Mouse (Mus musculus) kidney, embryonic 14.5 days (tissue): ENCODE results near the gene Rpp30. TPM values are rescaled to one million over a fixed set of nuclear protein-coding genes. Genes with fewer than 3 reads are reported as not detected.

ENCODE experiments used
- ATAC-seq: fragments of 200-750 bp; cut with Nextera tagmentation; 2 replicates; pipeline ENCODE4 v1.8.0; 2017; ENCODE audit warnings: moderate number of reproducible peaks, mild to moderate bottlenecking, moderate TSS enrichment, moderate library complexity; ENCODE audit not compliant: low FRiP score, low TSS enrichment
- H3K27ac ChIP-seq: fragments of 300-500 bp; sonication (generic); 2 replicates; pipeline ENCODE4 v1.5.1; 2014; ENCODE audit warnings: low read depth, mild to moderate bottlenecking, low read length, moderate library complexity, mixed read lengths
- H3K27me3 ChIP-seq: fragments of 300-500 bp; sonication (generic); 2 replicates; pipeline ENCODE4 v1.6.1; 2014; ENCODE audit warnings: mild to moderate bottlenecking, low read length; ENCODE audit not compliant: control insufficient read depth, insufficient read depth
- H3K36me3 ChIP-seq: fragments of 300-500 bp; sonication (generic); 2 replicates; pipeline ENCODE4 v1.6.1; 2014; ENCODE audit warnings: low read length, mixed read lengths; ENCODE audit not compliant: control insufficient read depth, insufficient read depth
- H3K4me1 ChIP-seq: fragments of 300-500 bp; sonication (generic); 2 replicates; pipeline ENCODE4 v1.6.1; 2014; ENCODE audit warnings: low read length, mixed read lengths; ENCODE audit not compliant: control insufficient read depth, insufficient read depth
- H3K4me2 ChIP-seq: fragments of 300-500 bp; sonication (generic); replicated peaks from 2 replicates; pipeline ENCODE4 v1.6.1; 2014; ENCODE audit warnings: low read depth, mild to moderate bottlenecking, low read length
- H3K4me3 ChIP-seq: fragments of 300-500 bp; sonication (generic); 2 replicates; pipeline ENCODE4 v1.5.1; 2014; ENCODE audit warnings: mild to moderate bottlenecking, low read length
- H3K9ac ChIP-seq: fragments of 300-500 bp; sonication (generic); 2 replicates; pipeline ENCODE4 v1.6.1; 2014; ENCODE audit warnings: low read depth, mild to moderate bottlenecking, low read length, moderate library complexity
- H3K9me3 ChIP-seq: fragments of 300-500 bp; sonication (generic); 2 replicates; pipeline ENCODE4 v1.6.1; 2016; ENCODE audit warnings: low read length; ENCODE audit not compliant: control insufficient read depth
- WGBS: fragments of 180-500 bp; shearing (Covaris S2); extraction: QIAGEN DNeasy Blood & Tissue Kit; methylation state at CpG from one replicate; pipeline ENCODE4 v1.1.7; 2014; 5-methylcytosine and 5-hydroxymethylcytosine counted together
- polyA plus RNA-seq: library from polyadenylated mRNA; unstranded; fragments of >200 nt; fragmentation: Nextera tagmentation; extraction: Ambion mirVana; gene quantifications from 2 replicates; pipeline ENCODE4 v1.2.1, GENCODE M21; 2014

Rpp30 gene
- polyA plus RNA-seq, 1 experiment from 2014 or later, result 89.3 TPM

DNA sequence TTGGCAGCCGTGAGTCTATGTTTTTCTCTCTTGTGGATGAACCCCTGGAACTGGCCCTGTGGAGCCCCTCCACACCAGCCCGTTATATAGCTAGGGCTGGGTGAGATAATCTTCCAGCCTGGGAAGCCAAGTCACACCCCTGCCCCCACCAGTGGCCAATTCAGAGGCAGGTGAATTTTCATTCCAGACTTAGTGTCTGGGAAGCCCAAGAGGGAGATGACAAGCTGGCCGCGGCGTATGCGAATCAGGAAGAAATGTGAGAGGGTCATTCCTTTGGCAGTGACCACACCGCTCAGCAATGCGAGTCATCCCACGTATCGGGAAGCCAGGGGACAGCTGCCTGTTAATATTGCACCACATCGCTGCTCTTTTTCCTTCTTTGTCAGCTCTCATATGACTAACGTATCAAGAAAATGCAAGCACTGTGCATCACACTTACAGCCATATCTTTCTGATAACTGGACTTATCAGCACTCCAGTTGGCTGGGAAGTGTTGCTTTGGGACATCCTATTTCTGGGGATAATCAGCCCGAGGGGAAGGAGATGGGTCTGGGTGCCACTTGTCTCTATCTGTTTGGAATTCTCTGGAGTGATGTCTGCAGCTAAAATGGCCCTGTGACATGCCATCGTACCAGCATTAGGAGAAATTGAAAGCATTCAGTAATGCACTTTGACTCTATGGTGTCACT is 36.4 kb downstream of the Rpp30 start, which contains the start of gene Ankrd1:
Gene Ankrd1, minus strand, starts transcription at position 317 of the 689 bp plus-strand sequence.
- Histone ChIP-seq H3K36me3 (no peaks in the 10 kb centered on the region), H3K4me1 (no peaks in the 10 kb centered on the region)
- no peak for ATAC-seq

GRCm38 (mm10) chr19:36124203-36124602 is 40.7 kb downstream of the Rpp30 start:
- no peak overlapping the region for H3K4me2 ChIP-seq
- no peak for ATAC-seq
- no peaks in the 10 kb centered on the region for H3K27me3 ChIP-seq
- 54% methylated on average over 1 of the region's 1 CpGs for WGBS
- peaks cover 9% of the 10 kb centered on the region for H3K9me3 ChIP-seq
- peaks cover 2% of the 10 kb centered on the region; the same call in 1 of the 2 replicates for H3K4me1 ChIP-seq
- H3K27ac ChIP-seq, result no peak overlapping the region
- H3K9ac ChIP-seq, result no peak overlapping the region
- H3K4me3 ChIP-seq, result no peak overlapping the region
- H3K36me3 ChIP-seq, result no peaks in the 10 kb centered on the region

More for the DNA sequence above, 36.4 kb downstream of the Rpp30 start, which contains the start of gene Ankrd1:
- Histone ChIP-seq H3K4me2 (no peak within 1 kb of the TSS), H3K27me3 (no peaks in the 10 kb centered on the region), H3K27ac (no peak within 1 kb of the TSS), H3K9me3 (peaks cover 9% of the 10 kb centered on the region), H3K4me3 (no peak within 1 kb of the TSS), H3K9ac (no peak within 1 kb of the TSS)
- WGBS, result 67% methylated on average over 14 of the region's 14 CpGs

DNA sequence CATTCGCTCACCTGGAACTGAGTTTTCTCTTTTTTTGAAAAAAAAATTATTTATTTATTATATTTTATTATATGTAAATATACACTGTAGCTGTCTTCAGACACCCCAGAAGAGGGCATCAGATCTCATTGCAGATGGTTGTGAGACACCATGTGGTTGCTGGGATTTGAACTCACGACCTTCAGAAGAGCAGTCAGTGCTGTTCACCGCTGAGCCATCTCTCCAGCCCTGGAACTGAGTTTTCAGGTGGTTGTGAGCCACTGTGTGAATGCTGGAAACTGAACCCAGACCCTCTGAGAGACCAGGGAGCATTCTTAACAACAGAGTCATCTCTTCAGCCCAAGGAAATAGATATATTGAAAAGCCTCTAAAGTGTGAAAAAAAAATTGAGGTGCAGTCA is 44.9 kb downstream of the Rpp30 start:
- Histone ChIP-seq H3K9ac (no peak overlapping the region), H3K9me3 (peaks cover 2% of the 10 kb centered on the region; the same call in 1 of the 2 replicates), H3K27ac (no peak overlapping the region), H3K4me1 (peaks cover 4% of the 10 kb centered on the region; the same call in 1 of the 2 replicates), H3K4me2 (no peak overlapping the region), H3K27me3 (no peaks in the 10 kb centered on the region), H3K4me3 (no peak overlapping the region), H3K36me3 (no peaks in the 10 kb centered on the region)
- no peak for ATAC-seq
- WGBS, result 95% methylated on average over 3 of the region's 3 CpGs

- ATAC-seq, result no peak
- Histone ChIP-seq H3K4me2 (no peak overlapping the region), H3K27me3 (no peaks in the 10 kb centered on the region), H3K9ac (no peak overlapping the region), H3K9me3 (no peaks in the 10 kb centered on the region), H3K4me1 (peaks cover 4% of the 10 kb centered on the region; the same call in 1 of the 2 replicates), H3K36me3 (no peaks in the 10 kb centered on the region), H3K27ac (no peak overlapping the region), H3K4me3 (no peak overlapping the region)
- 23% methylated on average over 9 of the region's 9 CpGs for WGBS
Observed at GRCm38 (mm10) chr19:36129213-36129612, 45.7 kb downstream of the Rpp30 start.

- no peak overlapping the region for H3K27ac ChIP-seq
- no peaks in the 10 kb centered on the region for H3K27me3 ChIP-seq
- ATAC-seq, result no peak; the same call in 1 of the 2 replicates
- no peak overlapping the region for H3K9ac ChIP-seq
- no peak overlapping the region for H3K4me2 ChIP-seq
- no peaks in the 10 kb centered on the region for H3K36me3 ChIP-seq
- no peak overlapping the region for H3K4me3 ChIP-seq
- peaks cover 4% of the 10 kb centered on the region; the same call in 1 of the 2 replicates for H3K4me1 ChIP-seq
- WGBS, result 46% methylated on average over 12 of the region's 12 CpGs
- H3K9me3 ChIP-seq, result no peaks in the 10 kb centered on the region
Observed at GRCm38 (mm10) chr19:36129643-36130042, 46.1 kb downstream of the Rpp30 start.

GRCm38 (mm10) chr19:36130181-36130580 is 46.7 kb downstream of the Rpp30 start:
- peaks cover 4% of the 10 kb centered on the region; the same call in 1 of the 2 replicates for H3K4me1 ChIP-seq
- H3K27ac ChIP-seq, result no peak overlapping the region
- no peaks in the 10 kb centered on the region for H3K36me3 ChIP-seq
- WGBS, result 64% methylated on average over 2 of the region's 2 CpGs
- H3K27me3 ChIP-seq, result no peaks in the 10 kb centered on the region
- no peak for ATAC-seq
- H3K9me3 ChIP-seq, result no peaks in the 10 kb centered on the region
- no peak overlapping the region for H3K4me3 ChIP-seq
- no peak overlapping the region for H3K4me2 ChIP-seq
- H3K9ac ChIP-seq, result no peak overlapping the region

DNA sequence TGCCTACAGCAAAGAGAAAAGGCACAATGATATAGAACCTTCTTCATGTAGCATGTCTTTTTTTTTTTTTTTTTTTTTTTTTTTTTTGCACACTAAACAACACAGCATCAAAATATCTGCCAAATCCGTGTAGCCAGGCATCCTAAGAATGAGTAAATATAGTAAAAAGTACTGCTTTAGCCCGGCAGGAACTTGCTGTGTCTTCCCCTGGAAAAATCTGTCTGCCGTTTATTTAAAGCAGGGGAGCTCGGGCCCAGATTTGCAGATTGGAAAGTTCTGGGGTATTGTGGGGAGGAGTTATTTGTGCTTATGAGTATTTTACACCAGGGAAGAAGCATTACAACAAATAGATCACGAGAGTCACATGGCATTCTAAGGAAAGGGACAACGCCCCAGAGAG is 48.5 kb downstream of the Rpp30 start:
- no peak for ATAC-seq
- Histone ChIP-seq H3K27ac (no peak overlapping the region), H3K4me3 (no peak overlapping the region), H3K9ac (no peak overlapping the region), H3K36me3 (no peaks in the 10 kb centered on the region), H3K9me3 (no peaks in the 10 kb centered on the region), H3K4me1 (peaks cover 4% of the 10 kb centered on the region; the same call in 1 of the 2 replicates), H3K27me3 (no peaks in the 10 kb centered on the region), H3K4me2 (no peak overlapping the region)
- WGBS, result 66% methylated on average over 6 of the region's 6 CpGs

- Histone ChIP-seq H3K9me3 (no peaks in the 10 kb centered on the region), H3K9ac (no peak overlapping the region), H3K4me3 (no peak overlapping the region), H3K4me2 (no peak overlapping the region), H3K27ac (no peak overlapping the region), H3K36me3 (no peaks in the 10 kb centered on the region), H3K27me3 (no peaks in the 10 kb centered on the region), H3K4me1 (peaks cover 4% of the 10 kb centered on the region; the same call in 1 of the 2 replicates)
- 82% methylated on average over 6 of the region's 6 CpGs for WGBS
- ATAC-seq, result no peak
Observed at GRCm38 (mm10) chr19:36133064-36133463, 49.5 kb downstream of the Rpp30 start.

DNA sequence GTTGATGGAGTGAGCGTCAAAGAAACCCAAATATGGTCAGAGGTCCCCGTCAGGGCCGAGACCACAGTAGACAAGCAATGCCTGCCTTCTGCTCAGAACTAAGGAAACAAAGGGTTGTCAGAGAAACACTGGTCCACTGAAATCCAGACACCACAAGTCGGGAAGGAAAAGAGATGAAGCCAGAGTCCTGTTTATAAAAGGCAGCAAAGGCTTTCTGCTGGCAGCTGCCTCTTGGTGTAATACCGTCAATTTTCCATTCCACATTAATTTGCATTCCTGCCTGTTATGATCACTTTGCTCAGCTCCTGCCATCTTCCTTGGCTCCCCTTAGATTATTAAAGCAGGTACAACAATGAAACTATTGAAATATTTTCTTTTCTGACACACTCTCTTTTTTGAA is 50.2 kb downstream of the Rpp30 start:
- no peak overlapping the region for H3K27ac ChIP-seq
- no peak overlapping the region for H3K9ac ChIP-seq
- H3K27me3 ChIP-seq, result no peaks in the 10 kb centered on the region
- no peaks in the 10 kb centered on the region for H3K9me3 ChIP-seq
- H3K4me2 ChIP-seq, result no peak overlapping the region
- ATAC-seq, result no peak
- peaks cover 4% of the 10 kb centered on the region; the same call in 1 of the 2 replicates for H3K4me1 ChIP-seq
- WGBS, result 71% methylated on average over 5 of the region's 5 CpGs
- no peak overlapping the region for H3K4me3 ChIP-seq
- no peaks in the 10 kb centered on the region for H3K36me3 ChIP-seq
